Mouse (Mus musculus) heart, postnatal 36 days (tissue): ENCODE measurements around the gene Emp2. TPM values are rescaled to one million over a fixed set of nuclear protein-coding genes. Genes with fewer than 3 reads are reported as not detected.
A peak's percentile ranks its signal among the peaks of the same experiment; 100 is the strongest.

Experiments
- DNase-seq, 2 experiments: peaks; one replicate each; pipeline ENCODE4 v3.0.0; 2021 to 2022
- intact Hi-C: fragments of 180-260 bp; cut with DNase I; formaldehyde crosslinking; loops from one replicate; pipeline ENCODE4 v1.15.1; 2025
- microRNA-seq, 2 experiments: library from miRNA; unstranded; fragments of <30 nt; microRNA quantifications; one replicate each; pipeline ENCODE4 v1.2.0; 2021; ENCODE audit warnings: borderline number of aligned reads in 2 of 2
- total RNA-seq, 2 experiments: library from RNA; stranded (reverse); gene quantifications; 2 replicates each; pipeline ENCODE4 v1.2.3; 2021

Gene Emp2
- total RNA-seq, 2 experiments from 2014 or later = 42.0 to 49.2 TPM

- intact Hi-C loops = no loop called here
- peak; percentile 52 to 66 for DNase-seq
Measured at GRCm38 (mm10) chr16:10272256-10272655, 41.5 kb downstream of the Emp2 start.

DNA sequence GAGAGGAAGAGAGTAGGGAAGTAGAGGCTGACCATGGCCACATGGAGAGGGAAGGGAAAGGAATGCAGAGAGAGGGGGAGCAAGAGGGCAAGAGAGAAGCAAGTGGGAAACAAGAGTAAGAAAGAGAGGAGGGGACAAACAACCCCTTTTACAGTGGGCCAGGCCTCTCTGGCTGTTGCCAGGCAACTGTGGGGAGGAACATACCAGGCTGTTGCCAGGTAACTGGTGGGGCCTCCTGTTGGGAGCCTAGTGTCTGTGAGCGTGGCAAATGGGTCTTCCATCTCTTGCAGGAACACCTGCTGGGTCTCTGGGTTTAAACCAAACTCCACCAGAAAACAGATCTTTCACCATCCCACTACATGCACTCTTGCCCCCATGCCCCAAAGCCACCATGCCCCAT is 59.8 kb downstream of the Emp2 start:
- intact Hi-C loops = loop anchor here (10.0 kb wide), 1 partner anchor 169 kb away; no protein-coding TSS in a partner anchor

DNA sequence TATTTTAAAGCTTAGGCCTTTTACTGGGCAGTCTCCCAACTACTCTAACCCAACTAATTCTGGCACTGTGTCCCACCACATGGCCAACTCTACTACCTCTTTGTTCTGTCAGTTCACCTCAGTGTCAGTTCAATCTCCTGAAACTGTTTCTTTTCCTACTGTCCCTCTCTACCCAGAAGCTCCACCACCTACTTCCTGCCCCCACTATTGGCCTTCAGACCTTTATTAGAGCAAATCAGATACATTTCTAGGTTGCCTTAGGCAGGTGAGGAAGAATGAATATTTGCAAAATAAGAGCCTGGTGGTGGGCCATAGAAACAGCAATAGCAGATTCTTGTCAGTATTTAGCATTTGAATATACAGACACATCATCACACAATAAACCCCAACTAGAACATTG is 77.2 kb downstream of the Emp2 start:
- intact Hi-C loops = no loop called here
- DNase-seq = no peak

More for the DNA sequence above, 59.8 kb downstream of the Emp2 start:
- no peak for DNase-seq

Small RNA genes within 50 kb of the gene (microRNA-seq; reads per million reads assigned to microRNA genes)
- gene Gm22932 = 0 reads per million in 2 experiments

Other genes starting within 250 kb of the Emp2 start
- gene Rpl39l, start 143.7 kb downstream of the Emp2 start, total RNA-seq = not detected
- not detected for gene Atf7ip2, start 121.3 kb downstream of the Emp2 start, total RNA-seq
- not detected for gene Tekt5, start 81.5 kb upstream of the Emp2 start, total RNA-seq
- 1 to 10 TPM; 8.9 to 9.0 TPM for gene Nubp1, start 98.0 kb upstream of the Emp2 start, total RNA-seq
- gene Tvp23a, start 133.4 kb upstream of the Emp2 start, total RNA-seq = under 1 TPM; 0.19 to 0.43 TPM
- gene Ciita, start 166.1 kb upstream of the Emp2 start, total RNA-seq = 1 to 10 TPM in 1 of 2 experiments, under 1 TPM in 1; 0.72 to 1.2 TPM
- gene Dexi, start 229.1 kb upstream of the Emp2 start, total RNA-seq = 10 to 100 TPM; 37.1 to 37.6 TPM
- gene Clec16a, start 231.4 kb upstream of the Emp2 start, total RNA-seq = 10 to 100 TPM; 52.8 TPM